Mouse (Mus musculus): ENCODE data around the gene Gm10061. TPM values are rescaled to one million over a fixed set of nuclear protein-coding genes. Genes with fewer than 3 reads are reported as not detected.
"Not testable (repeated sequence)": the region's sequence is repeated elsewhere in the genome, so short reads cannot be mapped to it uniquely, and the experiment has no call there.

Gene Gm10061
- not detected in 2 replicates for total RNA-seq (2012; rRNA removed)

DNA sequence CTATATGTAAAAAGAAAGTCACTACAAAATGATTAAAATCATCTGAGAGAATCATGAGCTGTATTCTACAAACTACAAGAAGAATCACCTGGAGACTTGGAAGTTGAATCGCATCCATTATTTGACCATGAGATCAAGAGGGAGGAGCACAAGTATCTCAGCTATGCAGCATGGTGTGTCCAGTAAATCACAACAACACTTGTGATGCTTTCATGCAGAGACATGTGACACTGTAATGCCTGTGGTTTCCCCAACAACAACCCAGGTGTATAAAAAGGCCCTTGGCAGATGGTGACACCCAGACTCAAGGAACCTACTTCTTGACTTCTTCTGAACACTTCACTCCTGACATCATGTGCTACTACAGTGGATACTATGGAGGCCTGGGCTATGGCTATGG lies at the start of gene Gm10061:
TSS of gene Gm10061 (plus strand) at position 301 of the 400 bp plus-strand sequence.
- Histone ChIP-seq H3K36me3 (ENCODE audit: control insufficient read depth, insufficient read depth, low read length, poor library complexity, severe bottlenecking) (no peaks in the 10 kb centered on the region), H3K4me3 (ENCODE audit: insufficient read depth in 1 of 2, low read depth in 1 of 2, low read length in 2 of 2, poor library complexity in 1 of 2, severe bottlenecking in 1 of 2) (no peak within 1 kb of the TSS), H3K27ac (ENCODE audit: insufficient read depth, low read depth, low read length, poor library complexity, severe bottlenecking) (no peak within 1 kb of the TSS), H3K9ac (ENCODE audit: insufficient read depth, low read depth, low read length, poor library complexity, severe bottlenecking) (no peak within 1 kb of the TSS), H3K4me1 (ENCODE audit: control insufficient read depth in 2 of 2, insufficient read depth in 2 of 2, low read length in 2 of 2, poor library complexity in 1 of 2) (no peaks in the 10 kb centered on the region), H3K9me3 (ENCODE audit: control insufficient read depth, insufficient read depth, low read depth, low read length) (no peaks in the 10 kb centered on the region)
- in situ Hi-C loops (cut with MboI; ENCODE audit: low sequenced_read_pairs in 2 of 2, unreplicated experiment in 2 of 2): no loop called here
- TF ChIP-seq ZC3H11A (IDR thresholded peaks at IDR 0.05; ENCODE audit: borderline replicate concordance, low read depth, low read length): no peak
- TF ChIP-seq MAFK (IDR thresholded peaks at IDR 0.05; ENCODE audit: insufficient read depth, low read depth, low read length): no peak
- no peak for TF ChIP-seq CHD2 (IDR thresholded peaks at IDR 0.05; ENCODE audit: low read depth, low read length)
- TF ChIP-seq HCFC1 (IDR thresholded peaks at IDR 0.05; ENCODE audit: borderline replicate concordance, insufficient read depth, low read length): no peak
- TF ChIP-seq ZNF384 (IDR thresholded peaks at IDR 0.05; ENCODE audit: low read depth, low read length): no peak
- DNase-seq (ENCODE audit: low read depth, low spot score): no peak

DNA sequence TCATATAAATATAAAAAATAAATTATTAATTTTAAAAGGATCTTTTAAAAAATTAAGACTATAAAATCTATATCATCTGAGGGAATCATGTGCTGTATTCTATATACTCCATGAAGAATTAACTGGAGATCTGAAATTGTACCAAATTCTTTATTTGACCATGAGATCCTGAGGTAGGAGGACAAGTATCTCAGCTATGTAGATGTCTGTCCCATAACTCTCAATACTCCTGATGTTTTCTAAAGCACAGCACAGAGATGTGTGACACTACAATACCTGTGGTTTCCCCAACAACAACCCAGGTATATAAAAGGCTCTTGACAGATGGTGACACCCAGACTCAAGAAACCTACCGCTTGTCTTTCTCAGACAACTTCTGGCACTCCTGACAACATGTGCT lies 10.3 kb upstream of the Gm10061 start, which contains the start of gene Gm6358:
TSS of gene Gm6358 (plus strand) at position 301 of the 400 bp plus-strand sequence.
- Histone ChIP-seq H3K36me3 (ENCODE audit: control insufficient read depth, insufficient read depth, low read length, poor library complexity, severe bottlenecking) (no peaks in the 10 kb centered on the region), H3K9ac (ENCODE audit: insufficient read depth, low read depth, low read length, poor library complexity, severe bottlenecking) (no peak within 1 kb of the TSS), H3K27ac (ENCODE audit: insufficient read depth, low read depth, low read length, poor library complexity, severe bottlenecking) (no peak within 1 kb of the TSS), H3K4me1 (ENCODE audit: control insufficient read depth in 2 of 2, insufficient read depth in 2 of 2, low read length in 2 of 2, poor library complexity in 1 of 2) (no peaks in the 10 kb centered on the region), H3K4me3 (ENCODE audit: insufficient read depth in 1 of 2, low read depth in 1 of 2, low read length in 2 of 2, poor library complexity in 1 of 2, severe bottlenecking in 1 of 2) (no peak within 1 kb of the TSS), H3K9me3 (ENCODE audit: control insufficient read depth, insufficient read depth, low read depth, low read length) (no peaks in the 10 kb centered on the region)
- in situ Hi-C loops (cut with MboI; ENCODE audit: low sequenced_read_pairs in 2 of 2, unreplicated experiment in 2 of 2): no loop called here
- DNase-seq (ENCODE audit: low read depth, low spot score): no peak
- no peak for TF ChIP-seq ZC3H11A (IDR thresholded peaks at IDR 0.05; ENCODE audit: borderline replicate concordance, low read depth, low read length)
- no peak for TF ChIP-seq HCFC1 (IDR thresholded peaks at IDR 0.05; ENCODE audit: borderline replicate concordance, insufficient read depth, low read length)
- TF ChIP-seq MAFK (IDR thresholded peaks at IDR 0.05; ENCODE audit: insufficient read depth, low read depth, low read length): no peak
- TF ChIP-seq ZNF384 (IDR thresholded peaks at IDR 0.05; ENCODE audit: low read depth, low read length): no peak
- TF ChIP-seq CHD2 (IDR thresholded peaks at IDR 0.05; ENCODE audit: low read depth, low read length): no peak

DNA sequence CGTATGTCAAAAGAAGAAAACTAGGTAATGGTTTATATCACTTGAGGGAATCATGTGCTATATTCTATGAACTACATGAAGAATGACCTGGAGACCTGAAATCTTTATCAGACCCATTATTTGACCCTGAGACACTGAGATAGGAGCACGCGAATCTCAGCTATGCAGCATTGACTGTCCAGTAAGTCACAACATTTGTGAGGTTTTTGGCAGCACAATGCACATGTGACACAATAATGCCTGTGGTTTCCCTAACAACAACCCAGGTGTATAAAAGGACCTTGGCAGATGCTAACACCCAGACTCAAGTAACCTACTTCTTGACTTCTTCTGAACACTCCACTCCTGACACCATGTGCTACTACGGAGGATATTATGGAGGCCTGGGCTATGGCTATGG lies 6.8 kb downstream of the Gm10061 start, which contains the start of gene Gm9789:
TSS of gene Gm9789 (plus strand) at position 301 of the 400 bp plus-strand sequence.
- Histone ChIP-seq H3K9me3 (ENCODE audit: control insufficient read depth, insufficient read depth, low read depth, low read length) (no peaks in the 10 kb centered on the region), H3K4me3 (ENCODE audit: insufficient read depth in 1 of 2, low read depth in 1 of 2, low read length in 2 of 2, poor library complexity in 1 of 2, severe bottlenecking in 1 of 2) (no peak within 1 kb of the TSS), H3K36me3 (ENCODE audit: control insufficient read depth, insufficient read depth, low read length, poor library complexity, severe bottlenecking) (no peaks in the 10 kb centered on the region), H3K9ac (ENCODE audit: insufficient read depth, low read depth, low read length, poor library complexity, severe bottlenecking) (no peak within 1 kb of the TSS), H3K4me1 (ENCODE audit: control insufficient read depth in 2 of 2, insufficient read depth in 2 of 2, low read length in 2 of 2, poor library complexity in 1 of 2) (no peaks in the 10 kb centered on the region), H3K27ac (ENCODE audit: insufficient read depth, low read depth, low read length, poor library complexity, severe bottlenecking) (no peak within 1 kb of the TSS)
- no peak for TF ChIP-seq ZC3H11A (IDR thresholded peaks at IDR 0.05; ENCODE audit: borderline replicate concordance, low read depth, low read length)
- DNase-seq (ENCODE audit: low read depth, low spot score): no peak
- in situ Hi-C loops (cut with MboI; ENCODE audit: low sequenced_read_pairs in 2 of 2, unreplicated experiment in 2 of 2): no loop called here

DNA sequence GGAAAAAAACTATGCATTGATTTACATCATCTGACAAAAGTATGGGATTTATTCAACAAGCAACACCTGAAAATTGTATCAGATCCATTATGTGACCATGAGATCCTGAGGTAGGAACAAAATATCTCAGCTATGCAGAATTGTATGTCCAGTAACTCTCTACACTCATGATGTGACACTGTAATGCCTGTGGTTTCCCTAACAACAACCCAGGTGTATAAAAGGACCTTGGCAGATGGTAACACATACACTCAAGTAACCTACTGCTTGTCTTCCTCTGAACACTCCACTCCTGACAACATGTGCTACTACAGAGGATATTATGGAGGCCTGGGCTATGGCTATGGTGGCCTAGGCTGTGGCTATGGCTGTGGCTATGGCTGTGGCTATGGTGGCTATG lies 18.3 kb downstream of the Gm10061 start, which contains the start of gene Gm7735:
TSS of gene Gm7735 (plus strand) at position 301 of the 400 bp plus-strand sequence.
- H3K9ac ChIP-seq (ENCODE audit: insufficient read depth, low read depth, low read length, poor library complexity, severe bottlenecking); H3K36me3 ChIP-seq (ENCODE audit: control insufficient read depth, insufficient read depth, low read length, poor library complexity, severe bottlenecking); DNase-seq (ENCODE audit: low read depth, low spot score); H3K27ac ChIP-seq (ENCODE audit: insufficient read depth, low read depth, low read length, poor library complexity, severe bottlenecking); H3K9me3 ChIP-seq (ENCODE audit: control insufficient read depth, insufficient read depth, low read depth, low read length); H3K4me1 ChIP-seq (ENCODE audit: control insufficient read depth in 2 of 2, insufficient read depth in 2 of 2, low read length in 2 of 2, poor library complexity in 1 of 2); in situ Hi-C loops (cut with MboI; ENCODE audit: low sequenced_read_pairs in 2 of 2, unreplicated experiment in 2 of 2); H3K4me3 ChIP-seq (ENCODE audit: insufficient read depth in 1 of 2, low read depth in 1 of 2, low read length in 2 of 2, poor library complexity in 1 of 2, severe bottlenecking in 1 of 2): not testable (repeated sequence)

DNA sequence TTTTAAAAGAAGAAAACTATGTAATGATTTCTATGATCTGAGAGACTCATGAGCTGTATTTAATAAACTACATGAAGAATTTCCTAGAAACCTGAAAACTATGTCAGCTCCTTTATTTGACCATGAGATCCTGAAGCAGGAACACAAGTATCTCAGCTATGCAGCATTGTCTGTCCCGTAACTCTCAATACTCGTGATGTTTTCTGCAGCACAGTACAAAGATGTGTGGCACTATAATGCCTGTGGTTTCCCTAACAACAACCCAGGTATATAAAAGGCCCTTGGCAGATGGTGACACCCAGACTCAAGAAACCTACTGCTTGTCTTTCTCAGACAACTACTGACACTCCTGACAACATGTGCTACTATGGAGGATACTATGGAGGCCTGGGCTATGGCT lies 23.5 kb downstream of the Gm10061 start, which contains the start of gene 1110057P08Rik:
TSS of gene 1110057P08Rik (plus strand) at position 301 of the 400 bp plus-strand sequence.
- TF ChIP-seq HCFC1 (IDR thresholded peaks at IDR 0.05; ENCODE audit: borderline replicate concordance, insufficient read depth, low read length) (no peak), CHD2 (IDR thresholded peaks at IDR 0.05; ENCODE audit: low read depth, low read length) (no peak), MAFK (IDR thresholded peaks at IDR 0.05; ENCODE audit: insufficient read depth, low read depth, low read length) (no peak), ZC3H11A (IDR thresholded peaks at IDR 0.05; ENCODE audit: borderline replicate concordance, low read depth, low read length) (no peak), ZNF384 (IDR thresholded peaks at IDR 0.05; ENCODE audit: low read depth, low read length) (no peak)
- Histone ChIP-seq H3K27ac (ENCODE audit: insufficient read depth, low read depth, low read length, poor library complexity, severe bottlenecking) (no peak within 1 kb of the TSS), H3K36me3 (ENCODE audit: control insufficient read depth, insufficient read depth, low read length, poor library complexity, severe bottlenecking) (no peaks in the 10 kb centered on the region), H3K9me3 (ENCODE audit: control insufficient read depth, insufficient read depth, low read depth, low read length) (no peaks in the 10 kb centered on the region), H3K4me3 (ENCODE audit: insufficient read depth in 1 of 2, low read depth in 1 of 2, low read length in 2 of 2, poor library complexity in 1 of 2, severe bottlenecking in 1 of 2) (no peak within 1 kb of the TSS), H3K9ac (ENCODE audit: insufficient read depth, low read depth, low read length, poor library complexity, severe bottlenecking) (no peak within 1 kb of the TSS), H3K4me1 (ENCODE audit: control insufficient read depth in 2 of 2, insufficient read depth in 2 of 2, low read length in 2 of 2, poor library complexity in 1 of 2) (no peaks in the 10 kb centered on the region)
- in situ Hi-C loops (cut with MboI; ENCODE audit: low sequenced_read_pairs in 2 of 2, unreplicated experiment in 2 of 2): no loop called here
- DNase-seq (ENCODE audit: low read depth, low spot score): no peak

All from ES-E14 (cell line).